Mouse (Mus musculus) yolk sac, embryonic 10.5 days (tissue): ENCODE measurements around the gene Cd47.
A peak's percentile ranks its signal among the peaks of the same experiment; 100 is the strongest.

Experiments
- DNase-seq: peaks from one replicate; pipeline ENCODE4 v3.0.0-alpha.2; 2017; ENCODE audit warnings: low spot score

Cd47 gene

DNA sequence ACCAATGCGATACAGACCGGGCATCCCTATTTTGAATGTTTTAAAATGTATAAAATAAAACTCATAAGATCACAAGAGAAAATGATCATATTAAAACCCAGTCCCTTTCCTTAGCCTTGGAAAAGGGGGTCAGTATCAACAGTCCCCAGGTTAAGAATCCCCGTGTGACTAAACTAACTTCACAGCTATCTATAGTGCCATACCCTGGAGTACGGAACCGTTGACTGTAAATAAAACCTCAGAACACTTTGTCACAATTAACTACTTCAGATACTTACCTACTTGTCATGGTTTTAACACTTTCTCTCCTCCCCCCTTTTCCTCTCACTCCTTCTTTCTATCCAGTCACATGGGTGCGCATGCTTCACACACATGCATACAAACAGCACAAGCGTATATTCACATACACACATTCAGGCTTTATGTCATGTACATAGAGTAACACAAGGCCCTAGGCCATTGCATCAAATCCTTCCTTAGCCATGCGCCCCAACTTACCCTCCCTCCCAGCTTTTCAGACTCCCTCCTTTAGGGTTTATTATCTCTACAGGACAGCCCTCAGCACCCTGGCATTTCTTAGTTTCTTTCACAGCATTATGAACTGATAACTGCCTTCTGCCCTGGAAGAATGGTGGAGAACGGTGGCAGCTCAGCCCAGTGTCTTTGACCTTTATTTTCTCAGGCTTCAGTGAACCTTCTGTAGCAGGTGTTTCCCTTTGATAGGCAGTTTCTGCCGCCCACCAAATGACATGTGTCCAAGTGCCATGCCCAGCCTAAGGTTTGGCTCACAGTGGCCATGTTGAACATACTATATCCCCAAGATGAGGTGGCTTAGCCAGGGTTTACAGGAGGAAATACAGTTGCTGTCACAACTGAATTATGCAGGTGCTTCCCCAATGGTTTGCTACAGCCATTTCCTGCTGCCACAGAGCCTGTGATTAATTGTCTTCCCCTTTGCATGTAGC, at the start of gene Cd47:
Gene Cd47 (plus strand): TSS at position 937 of the 965 bp plus-strand sequence.
- peak; percentile 13 for DNase-seq

DNA sequence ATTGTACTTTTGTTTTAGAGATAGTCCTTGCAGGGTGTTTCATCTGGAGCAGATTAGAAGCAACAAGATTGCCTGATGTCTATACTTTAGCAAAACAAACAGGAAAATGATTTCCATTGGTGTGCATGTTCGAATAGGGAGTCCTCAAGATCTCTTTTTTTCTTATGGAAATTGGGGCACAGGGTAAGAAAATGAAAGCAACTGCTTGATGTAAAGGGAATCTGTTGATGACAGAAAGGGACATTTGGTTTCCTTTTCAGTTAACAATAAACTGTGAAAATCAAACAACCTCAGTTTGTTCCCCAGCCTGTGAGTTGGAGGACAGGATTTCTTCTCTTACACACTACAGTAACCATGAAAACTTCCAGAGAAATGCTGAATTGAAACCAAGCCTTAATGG, 47.4 kb upstream of the Cd47 start:
- DNase-seq, result no peak

DNA sequence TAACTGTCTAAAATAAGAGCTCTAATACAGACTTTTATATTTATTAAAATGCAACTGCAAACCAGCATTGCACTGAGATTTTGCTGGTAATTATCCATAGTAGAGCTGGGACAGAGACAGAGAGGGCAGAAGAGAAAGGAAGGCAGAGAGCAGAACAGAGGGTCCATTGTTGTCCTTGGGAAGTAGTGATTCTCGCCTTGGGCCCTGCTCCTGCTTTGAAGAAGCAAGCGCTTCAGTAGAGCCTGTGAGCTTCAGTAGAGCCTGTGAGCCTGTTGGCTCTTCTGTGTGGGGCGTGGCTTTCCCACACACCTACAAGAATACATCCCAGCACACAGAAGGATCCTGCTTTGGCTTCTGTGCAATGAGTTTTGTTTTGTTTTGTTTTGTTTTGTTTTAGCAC, 47.0 kb upstream of the Cd47 start:
- DNase-seq, result no peak

DNA sequence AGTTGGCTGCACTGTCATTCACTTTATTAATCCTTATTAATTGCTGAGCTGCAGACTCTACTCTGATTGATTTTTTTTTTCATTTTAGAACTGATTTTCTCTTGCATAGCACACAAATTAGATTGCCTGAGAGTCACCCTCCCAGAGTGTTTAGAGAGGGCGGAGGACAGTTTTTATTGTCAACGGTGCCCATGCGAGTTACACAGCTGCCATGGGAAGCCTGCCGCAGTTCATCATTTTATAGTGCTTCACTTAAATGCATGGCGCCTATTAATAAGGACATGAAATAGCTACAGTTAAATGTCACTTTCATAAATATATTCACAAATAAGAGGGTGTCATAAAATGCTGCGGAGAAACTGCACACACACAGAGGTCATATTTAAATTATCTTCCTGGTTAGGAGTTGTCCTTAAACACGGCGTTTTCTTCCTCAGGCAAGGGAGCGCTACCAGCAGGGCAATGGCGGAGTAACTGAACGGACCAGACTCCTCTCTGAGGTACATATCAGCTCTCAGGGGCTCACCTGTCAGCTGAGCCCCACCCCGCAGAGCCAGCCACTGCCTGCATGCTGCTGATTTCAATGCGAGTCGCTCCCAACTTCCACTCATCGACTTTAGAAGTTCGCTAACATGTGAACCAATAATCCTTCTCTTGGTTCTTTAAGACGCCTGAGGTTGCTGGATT, 39.7 kb upstream of the Cd47 start:
- DNase-seq, result no peak

DNA sequence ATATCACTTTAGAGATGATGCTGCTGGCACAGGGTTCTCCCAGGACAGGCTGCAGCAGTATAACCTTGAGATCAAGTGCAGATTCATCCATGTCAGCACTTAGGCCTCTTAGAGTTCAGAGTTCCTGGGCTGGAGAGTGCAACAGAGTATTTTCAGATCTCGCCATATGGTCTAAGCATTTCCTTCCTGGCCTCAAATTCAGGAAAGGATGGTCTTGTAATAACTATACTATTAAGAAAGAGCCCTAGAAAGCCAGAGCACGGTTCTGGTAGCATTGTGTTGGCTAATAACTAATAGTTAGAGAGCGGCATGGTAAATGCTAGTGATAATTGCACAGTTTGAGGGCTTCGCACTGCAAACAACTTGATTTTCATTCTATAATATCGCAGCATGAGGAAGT, 38.4 kb upstream of the Cd47 start:
- DNase-seq, result no peak

DNA sequence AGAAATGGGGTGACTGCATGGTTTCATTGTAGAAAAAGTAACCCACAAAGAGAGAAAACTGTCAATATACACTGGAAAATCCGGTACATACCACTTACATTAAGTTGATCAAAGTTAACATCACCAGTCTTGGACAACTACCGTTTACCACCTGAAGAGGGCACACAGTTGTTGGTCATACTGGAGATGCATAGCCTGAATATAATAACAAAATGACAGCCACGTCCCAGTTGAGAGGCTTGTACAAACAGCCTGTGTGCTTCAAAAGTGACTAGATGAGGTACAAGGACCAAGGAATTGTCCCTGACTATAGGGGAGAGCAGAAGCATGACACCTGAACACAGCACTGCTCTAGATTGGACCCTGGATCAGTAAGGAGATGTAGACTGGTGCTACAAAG, 34.0 kb upstream of the Cd47 start:
- DNase-seq, result peak; percentile 16

DNA sequence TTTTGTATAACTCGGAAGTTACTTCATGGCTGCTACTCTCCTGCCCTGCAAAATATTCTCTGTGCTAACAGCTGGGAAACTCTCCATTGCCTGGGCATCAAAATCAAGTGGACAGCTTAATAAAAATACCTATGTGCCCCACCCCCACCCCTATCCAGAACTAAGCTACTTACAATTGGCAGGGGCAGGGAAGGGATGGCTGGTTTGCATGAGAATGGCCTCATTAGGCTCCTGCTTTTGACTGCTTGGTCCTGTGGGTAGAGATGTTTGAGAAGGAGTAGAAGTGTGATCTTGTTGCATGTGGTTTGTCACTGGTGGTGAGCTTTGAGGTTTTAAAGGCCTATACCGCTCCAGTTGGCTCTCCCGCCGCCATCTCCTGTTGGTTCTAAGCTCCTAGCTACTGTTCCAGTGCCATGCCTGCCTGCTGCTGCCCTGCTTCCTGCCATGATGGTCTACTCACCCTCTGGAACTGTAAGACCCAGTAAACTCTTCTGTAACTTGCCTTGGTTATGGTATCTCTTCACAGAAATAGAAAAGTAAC, 31.8 kb upstream of the Cd47 start:
- no peak for DNase-seq

DNA sequence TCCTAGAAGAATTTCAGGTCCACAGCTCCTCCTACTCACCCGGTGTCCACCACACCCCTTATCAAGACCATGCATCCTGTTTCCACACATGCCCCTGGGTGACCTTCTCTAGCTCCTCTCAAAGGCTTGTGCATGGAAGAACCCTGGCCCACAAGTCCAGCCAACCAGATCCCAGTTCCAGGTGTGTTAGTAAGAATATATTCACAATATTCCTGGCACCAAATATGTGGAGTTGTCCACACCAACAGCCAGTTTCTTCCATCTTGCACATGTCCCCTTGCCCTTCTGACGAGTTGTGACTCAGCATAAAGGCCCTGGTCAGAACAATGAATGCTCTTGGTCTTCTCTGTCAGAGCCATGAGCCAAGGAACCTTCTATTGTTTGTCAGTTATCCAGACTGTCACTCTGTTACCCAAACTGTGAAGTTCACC, 30.5 kb upstream of the Cd47 start:
- no peak for DNase-seq

DNA sequence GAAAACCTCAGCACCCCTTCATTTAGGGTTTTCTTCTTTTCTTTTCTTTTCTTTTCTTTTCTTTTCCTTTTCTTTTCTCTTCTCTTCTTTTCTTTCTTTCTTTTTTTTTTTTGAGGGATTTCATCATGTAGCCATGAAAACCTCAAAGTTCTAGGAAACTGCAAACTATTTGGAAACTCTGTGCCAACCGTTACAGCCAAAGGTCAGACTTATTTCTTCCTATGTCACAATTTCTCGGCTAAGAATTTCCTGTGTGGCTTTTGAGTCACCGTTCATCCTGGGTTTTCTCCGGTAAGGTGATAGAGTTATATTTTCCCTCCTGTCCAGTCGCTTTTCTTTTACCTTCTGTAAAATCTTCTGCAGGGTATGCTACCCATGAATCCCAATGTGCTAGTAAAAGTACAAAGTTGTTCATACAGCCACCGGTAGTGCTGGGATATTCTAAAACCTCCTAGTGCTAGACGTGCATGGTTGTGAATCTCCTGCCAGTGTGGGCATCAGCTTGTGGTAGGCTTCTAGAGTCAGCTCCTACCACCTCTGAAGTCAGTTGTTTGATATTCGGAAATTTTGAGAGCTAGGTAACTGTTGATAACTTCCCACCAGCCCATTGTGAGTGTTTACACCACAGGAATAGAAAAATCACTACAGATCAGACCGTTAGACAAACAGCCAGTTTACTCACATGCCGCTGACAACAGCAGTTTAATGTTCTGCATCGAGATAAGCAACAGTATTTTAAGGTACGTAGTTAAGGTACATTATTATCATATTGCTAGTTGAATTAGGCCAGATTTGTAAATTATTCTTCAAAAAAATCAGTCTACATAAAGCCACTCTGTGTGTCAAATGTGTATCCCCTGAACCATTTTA, 29.8 kb upstream of the Cd47 start:
- no peak for DNase-seq

DNA sequence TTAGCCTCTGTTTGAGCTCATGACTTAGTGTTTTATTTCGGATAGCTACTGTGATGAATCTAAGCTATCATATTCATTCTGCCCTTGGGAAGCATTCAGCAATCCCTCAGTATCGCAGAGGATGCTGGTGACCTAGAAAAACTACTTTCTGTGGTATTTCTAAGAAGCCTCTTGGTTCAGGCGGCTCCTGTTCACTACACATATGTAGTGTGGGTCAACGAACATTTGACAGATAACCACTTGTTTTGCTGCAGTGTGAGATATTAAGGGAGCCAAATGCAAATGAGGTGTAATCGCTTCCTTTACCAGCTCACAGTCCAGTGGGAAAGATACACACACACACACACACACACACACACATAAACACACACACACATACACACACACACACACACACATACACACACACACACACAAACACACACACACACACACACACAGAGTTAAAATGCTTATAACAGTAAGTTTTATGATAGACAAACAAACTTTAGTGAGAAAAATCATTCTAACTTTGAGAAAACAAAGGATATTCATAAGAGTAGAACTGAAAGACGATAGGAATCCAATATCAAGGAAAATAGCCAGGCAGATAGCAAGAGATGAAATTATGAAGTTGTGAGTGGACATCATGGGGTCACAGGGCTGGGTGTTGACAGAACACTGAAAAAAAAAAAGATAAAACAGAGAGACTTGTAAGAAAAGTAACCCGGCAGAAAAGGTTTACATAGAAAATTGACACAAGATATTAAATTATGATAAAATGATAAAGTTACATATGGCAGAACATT, 28.5 kb upstream of the Cd47 start:
- no peak for DNase-seq

DNA sequence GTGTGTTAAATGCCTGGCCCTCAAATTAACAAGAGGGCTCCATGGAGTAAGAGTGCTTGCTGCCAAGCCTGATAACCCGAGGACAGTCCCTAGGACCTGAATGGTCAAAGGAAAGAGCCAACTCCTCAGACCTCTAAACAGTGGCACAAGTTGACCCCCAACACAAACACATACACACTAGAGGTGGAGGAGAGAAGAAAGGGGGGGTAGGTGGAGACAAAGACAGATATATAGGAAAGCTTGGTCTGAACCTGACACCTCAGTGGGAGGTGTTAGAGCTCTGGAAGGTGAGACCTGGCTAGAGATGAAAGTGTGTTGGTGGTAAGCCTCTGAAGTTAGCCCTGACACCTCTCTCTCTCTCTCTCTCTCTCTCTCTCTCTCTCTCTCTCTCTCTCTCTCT, 27.8 kb upstream of the Cd47 start:
- no peak for DNase-seq

DNA sequence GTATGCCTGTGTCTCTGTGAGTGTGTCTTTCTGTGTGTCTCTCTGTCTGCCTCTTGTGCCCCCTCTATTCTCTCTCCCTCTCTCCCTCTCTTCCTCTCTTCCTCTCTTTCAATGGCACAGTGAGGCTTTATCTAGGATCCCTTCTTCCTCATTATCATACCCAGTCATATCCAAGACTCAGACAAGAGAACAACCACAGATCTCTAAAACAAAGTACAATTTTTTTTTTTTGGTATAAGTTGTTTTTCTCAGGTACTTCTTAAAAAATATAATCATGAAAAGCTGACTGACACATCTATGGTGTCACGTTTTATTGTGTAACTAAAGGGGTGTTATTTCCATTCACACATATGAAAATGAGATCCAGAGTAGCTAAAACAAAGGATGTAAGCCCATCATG, 27.3 kb upstream of the Cd47 start:
- DNase-seq, result no peak

DNA sequence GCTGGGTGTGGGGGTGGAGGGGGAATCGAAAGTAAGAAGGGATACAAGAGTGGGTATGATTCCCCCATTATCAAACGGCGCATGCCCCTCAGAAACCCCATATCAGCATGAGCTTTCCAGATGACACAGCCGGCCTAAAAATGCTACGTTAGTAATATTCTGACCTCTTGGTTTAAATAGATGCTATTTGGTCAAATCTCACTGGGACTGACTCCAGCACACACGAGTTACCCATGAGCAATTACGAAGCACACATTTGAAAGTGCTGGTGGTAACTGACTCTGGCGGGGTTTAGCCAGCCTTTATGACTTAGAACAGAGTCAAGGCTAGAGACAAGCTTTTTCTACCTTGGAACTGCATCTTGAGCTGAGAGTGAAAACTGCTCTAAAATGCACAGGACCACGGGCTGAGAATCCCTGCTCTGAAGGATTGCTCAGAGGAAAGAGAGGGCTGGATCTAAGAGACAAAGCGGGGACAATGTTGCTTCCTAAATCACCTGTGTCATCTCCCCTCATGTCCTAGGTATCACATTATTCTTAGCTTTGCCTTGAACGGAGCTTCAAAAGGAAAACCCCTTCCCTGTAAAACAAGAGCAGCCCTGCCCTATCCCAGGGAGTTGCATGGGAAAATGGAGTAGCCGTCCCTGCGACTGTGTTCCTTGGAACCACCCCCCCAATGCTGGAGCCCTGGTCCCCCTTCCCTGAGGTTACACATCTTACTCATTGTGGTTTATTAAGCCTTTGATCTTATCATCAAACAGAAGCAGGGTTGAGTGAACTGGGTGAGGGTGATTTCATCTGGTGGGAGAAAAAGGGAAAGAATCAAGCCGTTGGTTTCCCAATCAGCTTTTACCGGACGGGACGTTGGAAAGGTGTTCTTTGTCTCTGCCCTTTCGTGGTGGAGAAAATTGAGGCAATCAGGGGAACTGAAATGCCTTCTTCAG, 26.0 kb upstream of the Cd47 start:
- DNase-seq, result no peak

DNA sequence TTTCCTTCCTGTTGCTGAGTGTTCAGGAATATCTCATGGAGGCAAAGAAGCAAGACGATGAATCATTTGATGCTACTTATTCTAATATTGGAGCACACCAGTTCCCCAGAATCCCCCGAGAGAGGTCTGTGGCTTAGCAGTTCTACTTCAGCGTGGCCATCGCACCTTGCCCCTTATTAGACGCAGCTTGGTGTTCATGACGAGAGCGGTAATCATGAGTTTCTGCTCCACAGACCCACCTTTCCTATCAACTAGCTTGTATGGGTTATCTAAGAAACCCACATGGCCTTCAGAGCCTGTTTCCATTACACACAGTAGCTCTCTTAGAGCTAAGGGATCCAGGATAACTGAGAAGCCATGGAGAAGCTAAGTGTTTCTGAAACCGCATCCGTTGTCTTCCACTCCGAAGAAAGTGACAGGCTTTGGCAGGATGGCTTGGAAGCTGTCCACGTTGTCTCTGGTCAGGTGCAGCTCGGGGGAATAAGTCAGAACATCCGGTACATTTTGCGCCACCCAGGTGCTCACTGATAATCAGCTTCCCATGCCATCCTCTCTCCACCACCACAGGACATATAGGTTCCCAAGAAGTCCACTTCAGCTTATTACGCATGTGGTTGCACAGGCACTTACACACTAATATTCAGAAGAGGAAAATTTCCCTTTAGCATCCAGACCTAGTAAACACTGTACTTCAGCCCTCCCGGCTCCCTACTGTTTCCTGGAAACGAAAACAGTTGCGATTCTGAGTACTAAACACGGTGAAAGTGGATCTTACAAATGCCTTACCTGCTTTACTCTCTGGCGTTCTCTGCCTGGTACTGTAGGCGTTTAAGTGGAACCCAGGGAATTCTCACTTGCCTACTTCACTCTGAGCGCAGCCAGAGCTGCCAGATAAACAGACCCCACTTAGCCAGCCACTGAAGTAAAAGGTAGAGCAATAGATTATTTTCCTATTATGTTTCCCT, 25.0 kb upstream of the Cd47 start:
- DNase-seq, result no peak

DNA sequence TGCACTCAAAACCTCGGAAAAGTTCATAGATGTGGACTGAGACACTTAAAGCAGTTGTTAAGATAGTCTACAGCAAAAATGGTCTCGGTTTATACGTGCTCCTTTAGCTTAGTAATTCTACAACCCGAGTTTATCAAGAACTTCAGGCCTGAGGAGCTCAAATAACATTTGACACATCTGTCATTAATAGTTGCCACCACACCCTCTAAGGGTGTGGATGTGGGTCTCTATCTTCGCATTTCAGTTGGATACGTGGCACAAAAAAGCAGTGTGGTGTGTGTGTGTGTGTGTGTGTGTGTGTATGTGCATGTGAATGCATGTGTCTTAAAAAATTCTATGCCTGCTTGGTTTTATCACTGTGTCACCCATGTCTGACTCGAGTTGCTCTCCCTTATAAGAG, 23.4 kb upstream of the Cd47 start:
- DNase-seq, result no peak

DNA sequence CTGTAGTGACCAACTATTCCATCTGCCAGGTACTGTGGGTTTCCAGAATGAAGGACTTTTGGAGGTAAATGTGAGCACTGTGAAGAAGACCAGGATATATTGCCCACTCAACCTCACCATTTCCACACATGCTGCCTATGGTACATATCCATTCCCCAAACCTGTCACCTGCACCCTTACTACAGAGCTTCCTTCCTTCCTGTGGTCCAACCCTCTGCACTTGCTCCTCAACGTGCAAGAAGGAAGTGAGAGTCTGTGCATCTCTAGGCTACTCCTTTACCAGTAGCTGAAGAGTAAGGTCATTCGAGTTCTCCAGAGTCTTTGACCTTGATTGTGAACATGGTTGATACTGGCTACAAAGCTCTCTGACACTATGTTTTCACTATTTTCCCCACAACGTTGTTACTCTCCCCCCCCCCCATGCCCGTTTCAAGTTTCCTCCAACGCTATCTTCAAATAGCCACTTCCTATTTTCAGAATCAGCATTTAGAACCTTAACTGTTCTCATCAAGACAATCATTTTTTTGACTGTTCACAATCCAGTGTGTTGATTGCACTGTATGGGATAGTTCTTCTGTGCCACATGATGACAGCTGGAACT, 18.7 kb upstream of the Cd47 start:
- DNase-seq, result no peak

DNA sequence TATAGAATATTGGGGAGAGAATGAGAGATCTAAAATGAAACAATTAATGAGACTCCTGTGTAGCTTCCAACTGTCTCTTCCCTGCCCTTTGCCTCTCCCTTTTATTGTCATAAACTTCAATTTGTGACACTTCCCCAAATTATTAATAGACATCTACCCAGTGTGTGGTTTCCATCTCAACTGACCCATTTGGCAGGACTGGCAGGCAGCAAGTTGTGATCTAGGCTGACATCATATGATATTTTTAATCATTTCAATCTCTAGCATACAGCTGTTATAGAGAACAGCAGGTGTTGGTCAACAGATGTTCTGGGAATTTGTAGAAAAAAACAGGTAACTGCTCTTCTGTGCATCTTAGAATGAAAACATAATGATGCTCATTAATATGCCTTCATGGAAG, 17.0 kb upstream of the Cd47 start:
- DNase-seq, result no peak

DNA sequence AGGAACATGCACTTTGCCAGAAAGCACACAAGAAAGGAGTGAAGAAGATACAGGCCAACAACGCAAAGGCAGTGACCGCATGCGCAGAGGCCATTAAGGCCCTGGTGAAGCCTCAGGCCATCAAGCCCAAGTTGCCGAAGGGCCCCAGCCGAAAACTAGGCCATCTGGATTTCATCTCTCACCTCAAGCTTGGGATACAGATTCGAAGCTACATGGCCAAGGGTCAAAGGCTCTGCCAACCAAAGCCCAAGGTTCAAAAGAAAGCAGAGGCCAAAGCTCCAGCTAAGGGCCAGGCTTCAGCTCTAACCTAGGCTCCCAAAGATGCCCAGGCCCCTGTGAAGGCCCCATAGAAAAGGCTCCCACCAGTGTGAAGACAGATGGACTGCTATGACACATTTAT, 14.2 kb upstream of the Cd47 start:
- no peak for DNase-seq

DNA sequence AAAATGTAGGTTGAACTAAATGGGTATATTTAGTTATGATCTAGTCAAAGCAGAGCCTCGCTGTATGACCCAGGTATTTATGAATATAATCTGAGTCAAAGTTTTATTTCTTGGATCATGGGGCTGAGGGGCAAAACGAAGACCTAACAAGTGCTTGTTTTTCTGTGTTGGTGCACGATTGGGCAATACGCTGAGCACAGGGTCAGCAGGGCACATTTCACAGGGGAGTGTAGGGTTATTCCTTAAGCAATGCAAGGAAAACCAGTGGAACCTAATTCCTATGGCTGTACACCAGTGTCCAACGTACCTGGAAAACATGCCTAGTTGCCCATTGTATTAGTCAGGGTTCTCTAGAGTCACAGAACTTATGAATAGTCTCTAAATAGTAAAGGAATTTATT, 12.6 kb upstream of the Cd47 start:
- no peak for DNase-seq
